Mouse (Mus musculus): Measurements from ENCODE around the gene Kif18b.

Kif18b gene

GRCm38 (mm10) chr11:102939024-102939675 lies 14.2 kb upstream of the Kif18b start:
- DNase-seq (ENCODE audit: extremely low spot score, low read depth, low spot score) = no peak

DNA sequence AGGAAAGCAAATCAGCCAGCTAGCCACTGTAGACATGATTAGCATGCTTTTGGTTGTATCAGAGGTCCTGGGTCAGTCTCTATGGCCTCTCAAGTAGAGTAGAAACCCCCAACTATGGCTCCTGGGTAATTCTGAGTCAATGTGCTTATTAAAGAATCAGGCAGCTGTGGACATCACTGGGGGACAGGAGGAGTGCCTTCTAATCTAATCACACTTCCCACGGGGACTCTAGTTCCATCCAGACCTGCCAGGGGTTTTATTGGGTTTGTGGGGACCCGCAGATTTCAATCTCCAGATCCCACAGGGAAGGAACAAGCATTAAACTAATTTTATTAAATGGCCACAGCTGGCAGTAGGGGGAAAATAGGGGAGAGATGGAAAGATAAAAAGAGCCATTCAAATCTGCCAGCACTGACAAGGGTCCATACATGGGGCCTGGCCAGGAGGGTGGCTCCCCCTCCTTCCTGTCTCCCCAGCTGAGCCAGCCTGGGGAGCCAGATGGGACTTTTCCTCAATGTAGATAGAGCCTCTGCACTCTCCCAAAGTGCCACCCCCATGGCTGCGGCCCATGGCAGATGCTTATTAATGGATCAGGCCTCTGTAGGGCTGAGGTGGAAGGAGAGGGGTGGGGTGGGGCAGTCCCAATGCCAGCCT lies 12.7 kb upstream of the Kif18b start:
- no peak for DNase-seq (ENCODE audit: extremely low spot score, low read depth, low spot score)

DNA sequence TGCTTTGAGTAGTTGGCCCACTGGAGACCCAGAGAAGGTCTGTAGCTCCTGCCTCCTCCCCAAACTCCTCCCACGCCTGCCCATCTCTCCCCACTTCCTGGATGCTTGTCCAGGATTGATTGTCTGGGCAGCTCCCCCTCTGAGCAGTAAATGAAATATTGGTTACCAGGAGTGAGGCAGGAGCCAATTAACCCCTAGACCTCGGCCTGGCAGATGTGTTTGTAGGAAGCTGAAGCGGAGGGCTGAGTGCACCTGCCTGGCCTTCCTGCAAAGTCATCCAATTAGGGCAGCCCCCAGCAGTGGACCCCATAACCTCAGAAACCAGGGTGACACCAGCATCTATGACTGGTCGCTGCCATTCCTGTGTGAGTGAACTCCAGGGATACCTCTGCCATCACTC lies 11.3 kb upstream of the Kif18b start:
- no peak for DNase-seq (ENCODE audit: extremely low spot score, low read depth, low spot score)

DNA sequence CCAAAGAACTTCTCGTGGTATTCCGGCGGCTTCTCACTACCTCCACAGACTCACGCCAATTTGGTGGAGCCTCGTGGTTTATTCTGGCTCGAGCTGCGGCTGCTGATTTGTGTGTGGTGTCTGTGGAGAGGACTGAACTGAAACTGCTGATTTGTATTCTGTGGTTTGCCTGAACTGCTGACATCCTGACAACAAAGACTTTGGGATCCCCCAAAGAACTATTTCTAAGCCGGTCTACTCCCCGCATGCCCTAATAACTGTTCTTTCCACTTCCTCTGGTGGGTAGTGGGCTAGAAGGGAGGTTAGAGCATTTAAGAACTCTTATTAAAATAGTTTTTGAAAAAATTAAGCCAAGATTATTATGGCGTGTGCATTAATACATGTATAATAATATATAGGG lies 5.7 kb upstream of the Kif18b start:
- no peak for DNase-seq (ENCODE audit: extremely low spot score, low read depth, low spot score)

GRCm38 (mm10) chr11:102925351-102925717 lies 410 bp upstream of the Kif18b start:
- no peak for DNase-seq (ENCODE audit: extremely low spot score, low read depth, low spot score)

GRCm38 (mm10) chr11:102921491-102921890 lies 3.4 kb downstream of the Kif18b start:
- DNase-seq (ENCODE audit: extremely low spot score, low read depth, low spot score) = no peak

GRCm38 (mm10) chr11:102918077-102918476 lies 6.8 kb downstream of the Kif18b start:
- DNase-seq (ENCODE audit: extremely low spot score, low read depth, low spot score) = no peak

- DNase-seq (ENCODE audit: extremely low spot score, low read depth, low spot score) = no peak
These were observed 9.5 kb downstream of the Kif18b start for GRCm38 (mm10) chr11:102915380-102915779.

DNA sequence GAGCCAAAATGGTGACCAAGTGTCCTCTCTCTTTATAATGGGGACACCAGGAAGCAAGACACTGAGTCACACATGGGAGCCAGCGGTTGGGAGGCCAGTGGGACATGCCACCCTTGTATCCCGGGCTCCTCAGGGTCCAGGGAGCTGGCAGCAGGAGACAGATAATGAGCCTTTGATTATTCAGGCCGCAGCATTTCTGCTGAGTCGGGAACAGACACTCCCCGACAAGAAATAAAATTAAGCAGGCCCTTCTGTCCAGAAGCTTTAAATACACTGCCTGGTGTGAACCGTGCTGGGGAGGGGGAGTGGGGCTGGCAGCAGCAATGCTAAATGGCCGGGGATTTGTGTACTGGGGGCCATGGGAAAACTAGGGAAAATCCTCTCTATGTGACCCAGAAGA lies 13.5 kb downstream of the Kif18b start:
- no peak for DNase-seq (ENCODE audit: extremely low spot score, low read depth, low spot score)

DNA sequence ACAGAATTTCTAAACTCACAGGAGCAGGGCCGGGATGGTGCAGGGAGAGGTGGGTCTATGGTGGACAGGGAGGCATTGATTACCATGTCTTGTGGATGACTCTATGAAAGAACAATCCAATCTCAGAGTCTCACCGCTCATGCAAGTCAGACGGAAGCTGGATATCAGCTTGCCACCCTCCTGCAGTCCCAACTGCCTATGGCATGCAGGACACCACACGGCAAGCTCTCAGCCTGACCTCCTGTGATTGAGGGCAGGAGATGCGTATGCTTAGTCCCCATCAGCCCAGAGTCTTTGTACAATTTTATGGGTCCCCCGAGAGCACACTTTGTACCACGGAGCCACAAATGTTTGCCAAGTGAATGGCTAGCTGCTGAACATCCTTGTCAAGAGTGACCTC lies 21.3 kb downstream of the Kif18b start:
- no peak for DNase-seq (ENCODE audit: extremely low spot score, low read depth, low spot score)

GRCm38 (mm10) chr11:102902107-102902506 lies 22.8 kb downstream of the Kif18b start:
- DNase-seq (ENCODE audit: extremely low spot score, low read depth, low spot score) = no peak

DNA sequence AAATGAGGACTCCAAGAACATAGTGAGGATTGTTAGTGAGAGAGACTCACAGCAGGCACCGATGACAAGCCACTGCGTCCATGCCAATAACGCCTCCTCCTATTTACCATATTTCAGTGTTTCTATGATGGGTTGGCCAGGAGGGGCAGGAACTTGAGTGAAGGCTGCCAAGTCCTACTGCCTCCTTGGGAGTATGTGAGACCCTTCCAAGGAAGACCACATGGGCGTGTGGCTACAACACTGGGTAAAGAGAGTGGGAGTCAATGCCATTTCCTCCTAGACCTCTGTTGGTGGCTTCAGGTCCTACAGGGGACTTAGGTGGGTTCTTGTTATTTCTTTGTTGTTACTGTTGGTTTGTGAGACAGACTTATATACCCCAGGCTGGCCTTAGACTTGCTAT lies 23.7 kb downstream of the Kif18b start:
- DNase-seq (ENCODE audit: extremely low spot score, low read depth, low spot score) = no peak

GRCm38 (mm10) chr11:102900763-102901162 lies 24.2 kb downstream of the Kif18b start, which contains the start of gene Gfap:
Gene Gfap (minus strand): TSS chr11:102900912.
- DNase-seq (ENCODE audit: extremely low spot score, low read depth, low spot score) = peak; percentile 91

- DNase-seq (ENCODE audit: extremely low spot score, low read depth, low spot score) = no peak
These were observed 26.5 kb downstream of the Kif18b start for GRCm38 (mm10) chr11:102898408-102898807.

DNA sequence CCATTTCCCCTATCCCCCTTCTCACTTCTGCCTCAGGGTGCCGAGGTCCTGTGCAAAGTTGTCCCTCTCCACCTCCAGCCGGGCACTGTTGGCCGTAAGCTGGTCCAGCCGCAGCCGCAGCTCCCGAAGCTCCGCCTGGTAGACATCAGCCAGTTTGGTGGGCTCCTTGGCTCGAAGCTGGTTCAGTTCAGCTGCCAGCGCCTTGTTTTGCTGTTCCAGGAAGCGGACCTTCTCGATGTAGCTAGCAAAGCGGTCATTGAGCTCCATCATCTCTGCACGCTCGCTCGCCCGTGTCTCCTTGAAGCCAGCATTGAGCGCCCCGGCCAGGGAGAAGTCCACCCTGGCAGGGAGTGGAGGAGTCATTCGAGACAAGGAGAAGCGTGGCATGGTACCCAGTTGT lies 28.3 kb downstream of the Kif18b start:
- DNase-seq (ENCODE audit: extremely low spot score, low read depth, low spot score) = no peak

DNA sequence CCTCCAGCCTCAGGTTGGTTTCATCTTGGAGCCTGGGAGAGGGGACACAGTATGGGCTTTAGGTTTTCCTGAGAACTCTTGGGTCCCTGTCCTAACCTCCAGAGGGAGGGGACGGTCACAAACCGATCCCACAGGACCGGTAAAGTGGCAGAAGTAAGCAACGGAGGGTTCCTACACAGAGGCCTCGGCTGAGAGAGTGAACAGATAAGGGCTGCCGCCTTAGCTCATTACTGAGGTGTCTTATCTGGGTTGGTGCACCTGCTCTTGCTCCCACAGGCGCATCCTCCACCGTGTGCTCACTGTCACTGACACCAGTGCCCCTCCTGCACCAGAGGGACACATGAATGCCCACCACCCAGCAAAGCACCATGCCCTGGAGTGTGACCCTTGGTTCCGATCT lies 29.1 kb downstream of the Kif18b start:
- no peak for DNase-seq (ENCODE audit: extremely low spot score, low read depth, low spot score)

DNA sequence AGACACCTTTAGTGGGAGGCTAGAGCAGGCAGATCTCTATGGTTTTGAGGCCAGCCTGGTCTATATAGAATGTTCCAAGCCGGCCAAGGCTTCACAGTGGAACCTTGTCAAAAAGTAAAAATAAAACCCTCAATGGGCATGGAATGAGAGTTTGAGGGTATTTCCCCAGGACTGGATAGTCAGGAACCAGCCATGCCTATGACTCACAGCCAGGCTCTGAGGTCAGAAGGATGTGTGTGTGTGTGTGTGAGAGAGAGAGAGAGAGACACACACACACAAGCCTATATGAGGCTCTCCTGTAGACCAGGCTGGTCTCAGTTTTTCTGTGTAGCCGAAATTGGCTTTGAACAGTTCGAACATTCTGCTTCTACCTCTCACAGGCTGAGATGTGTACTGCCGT lies 30.2 kb downstream of the Kif18b start:
- DNase-seq (ENCODE audit: extremely low spot score, low read depth, low spot score) = no peak

DNA sequence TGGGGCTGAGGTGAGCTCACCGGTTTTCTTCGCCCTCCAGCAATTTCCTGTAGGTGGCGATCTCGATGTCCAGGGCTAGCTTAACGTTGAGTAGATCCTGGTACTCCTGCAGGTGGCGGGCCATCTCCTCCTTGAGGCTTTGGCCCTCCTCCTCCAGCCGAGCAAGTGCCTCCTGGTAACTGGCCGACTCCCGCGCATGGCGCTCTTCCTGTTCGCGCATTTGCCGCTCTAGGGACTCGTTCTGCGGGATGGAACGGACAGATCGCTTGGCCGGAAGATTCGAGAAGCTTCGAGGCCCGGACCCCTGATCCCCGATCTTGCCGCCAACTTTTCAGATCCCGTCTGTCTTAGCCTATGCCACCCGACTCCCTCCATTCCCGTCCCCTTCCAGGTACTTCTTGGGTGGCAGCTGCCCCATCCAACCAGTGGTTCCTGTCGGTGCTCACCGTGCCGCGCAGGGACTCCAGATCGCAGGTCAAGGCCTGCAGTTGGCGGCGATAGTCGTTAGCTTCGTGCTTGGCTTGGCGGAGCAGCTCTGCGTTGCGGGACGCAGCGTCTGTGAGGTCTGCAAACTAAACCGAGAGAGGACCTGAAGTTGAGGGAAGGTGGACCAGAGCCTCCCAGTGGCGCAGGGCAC lies 31.8 kb downstream of the Kif18b start:
- DNase-seq (ENCODE audit: extremely low spot score, low read depth, low spot score) = peak; percentile 46

- DNase-seq (ENCODE audit: extremely low spot score, low read depth, low spot score) = no peak
These were observed 34.8 kb downstream of the Kif18b start for GRCm38 (mm10) chr11:102890096-102890495.

- no peak for DNase-seq (ENCODE audit: extremely low spot score, low read depth, low spot score)
These were observed 36.8 kb downstream of the Kif18b start for GRCm38 (mm10) chr11:102888135-102888534.

DNA sequence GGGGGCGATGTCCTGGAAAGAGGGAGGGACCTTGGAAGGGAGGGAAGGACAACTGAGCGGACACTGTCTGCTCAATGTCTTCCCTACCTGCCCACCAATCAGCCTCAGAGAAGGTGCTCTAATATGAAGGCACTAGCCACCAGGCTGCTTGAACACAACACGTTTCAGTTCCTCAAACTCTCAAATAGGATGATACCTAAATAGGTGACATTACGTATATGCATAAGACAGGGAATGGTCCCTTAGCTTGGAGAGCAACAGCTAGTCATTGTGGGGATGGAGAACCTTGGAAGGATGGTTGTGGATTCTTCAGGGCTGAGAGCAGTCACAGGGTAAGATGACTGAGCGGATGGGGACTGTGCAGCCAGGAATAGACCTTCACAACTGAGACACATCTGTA lies 37.5 kb downstream of the Kif18b start:
- DNase-seq (ENCODE audit: extremely low spot score, low read depth, low spot score) = no peak

DNA sequence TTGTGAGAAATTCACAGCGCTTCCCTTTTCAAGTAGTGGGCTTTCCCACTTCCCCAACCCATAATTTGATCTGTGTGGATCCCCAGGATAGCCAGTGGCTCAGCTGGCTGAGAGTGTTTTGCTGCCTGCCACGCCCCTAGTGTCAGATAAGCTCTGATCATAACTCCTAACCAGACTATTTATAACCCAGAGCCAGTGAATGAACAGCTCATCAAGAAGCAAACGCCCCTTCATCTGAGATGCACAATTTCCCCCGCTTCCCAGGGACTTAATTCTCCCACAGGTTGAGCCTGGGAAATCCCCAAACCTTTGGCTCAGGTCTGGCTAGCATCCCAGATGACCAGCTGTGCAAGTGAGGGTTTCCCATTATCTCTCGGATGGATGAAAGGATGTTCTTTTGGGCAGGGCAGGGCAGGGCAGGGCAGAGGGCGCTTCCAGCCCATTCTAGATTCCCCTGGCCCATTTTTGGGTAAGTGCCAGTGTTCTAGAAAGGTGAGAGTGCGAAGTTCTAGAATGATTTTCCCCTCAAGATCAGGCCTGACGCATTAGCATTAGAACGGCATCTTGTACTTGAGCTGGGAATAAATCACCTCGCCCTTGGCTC lies 40.2 kb downstream of the Kif18b start, which contains the start of gene Fam187a:
Fam187a (plus strand) TSS at position 554 of the 604 bp plus-strand sequence.
- no peak for DNase-seq (ENCODE audit: extremely low spot score, low read depth, low spot score)
